Mouse (Mus musculus): ENCODE measurements around the gene Anxa9.
A peak's percentile ranks its signal among the peaks of the same experiment; 100 is the strongest.

Gene Anxa9

GRCm38 (mm10) chr3:95284501-95285281 is 22.3 kb downstream of the Anxa9 start:
- DNase-seq (ENCODE audit: extremely low read depth, low read depth): no peak

- DNase-seq (ENCODE audit: extremely low read depth, low read depth): no peak
These were observed 22.9 kb downstream of the Anxa9 start for GRCm38 (mm10) chr3:95284062-95284461.

- peak; percentile 57 for DNase-seq (ENCODE audit: extremely low read depth, low read depth)
These were observed 23.4 kb downstream of the Anxa9 start for GRCm38 (mm10) chr3:95283589-95283941.

GRCm38 (mm10) chr3:95282865-95283588 is 23.9 kb downstream of the Anxa9 start:
- DNase-seq (ENCODE audit: extremely low read depth, low read depth): peak; percentile 73

- DNase-seq (ENCODE audit: extremely low read depth, low read depth): peak; percentile 75
These were observed 24.6 kb downstream of the Anxa9 start for GRCm38 (mm10) chr3:95282381-95282864.

- DNase-seq (ENCODE audit: extremely low read depth, low read depth): peak; percentile 100
These were observed 25.5 kb downstream of the Anxa9 start, which contains the start of the genes Mindy1 and Prune1 for GRCm38 (mm10) chr3:95281216-95282126. Gene Mindy1 (plus strand): TSS chr3:95281345. Gene Prune1 (minus strand): TSS chr3:95282076.

GRCm38 (mm10) chr3:95280747-95281146 is 26.2 kb downstream of the Anxa9 start:
- DNase-seq (ENCODE audit: extremely low read depth, low read depth): peak; percentile 60

- DNase-seq (ENCODE audit: extremely low read depth, low read depth): no peak
These were observed 29.8 kb downstream of the Anxa9 start for GRCm38 (mm10) chr3:95277149-95277551.

- peak; percentile 62 for DNase-seq (ENCODE audit: extremely low read depth, low read depth)
These were observed 30.5 kb downstream of the Anxa9 start for GRCm38 (mm10) chr3:95276428-95276934.

GRCm38 (mm10) chr3:95275161-95275560 is 31.8 kb downstream of the Anxa9 start:
- no peak for DNase-seq (ENCODE audit: extremely low read depth, low read depth)

- no peak for DNase-seq (ENCODE audit: extremely low read depth, low read depth)
These were observed 32.5 kb downstream of the Anxa9 start for GRCm38 (mm10) chr3:95274453-95274852.

- DNase-seq (ENCODE audit: extremely low read depth, low read depth): no peak
These were observed 33.5 kb downstream of the Anxa9 start for GRCm38 (mm10) chr3:95273471-95273870.

GRCm38 (mm10) chr3:95270766-95271364 is 36.1 kb downstream of the Anxa9 start:
- DNase-seq (ENCODE audit: extremely low read depth, low read depth): no peak

GRCm38 (mm10) chr3:95269789-95270188 is 37.2 kb downstream of the Anxa9 start:
- no peak for DNase-seq (ENCODE audit: extremely low read depth, low read depth)

- no peak for DNase-seq (ENCODE audit: extremely low read depth, low read depth)
These were observed 39.1 kb downstream of the Anxa9 start for GRCm38 (mm10) chr3:95267855-95268254.

GRCm38 (mm10) chr3:95266052-95266451 is 40.9 kb downstream of the Anxa9 start:
- no peak for DNase-seq (ENCODE audit: extremely low read depth, low read depth)

- DNase-seq (ENCODE audit: extremely low read depth, low read depth): no peak
These were observed 42.3 kb downstream of the Anxa9 start for GRCm38 (mm10) chr3:95264724-95265123.

GRCm38 (mm10) chr3:95263089-95263739 is 43.8 kb downstream of the Anxa9 start:
- peak; percentile 59 for DNase-seq (ENCODE audit: extremely low read depth, low read depth)

- no peak for DNase-seq (ENCODE audit: extremely low read depth, low read depth)
These were observed 45.0 kb downstream of the Anxa9 start for GRCm38 (mm10) chr3:95261975-95262374.

GRCm38 (mm10) chr3:95256931-95257330 is 50.0 kb downstream of the Anxa9 start:
- DNase-seq (ENCODE audit: extremely low read depth, low read depth): no peak
